Mouse (Mus musculus) midbrain, embryonic 10.5 days (tissue): ENCODE measurements around the gene Zfp688. TPM values are rescaled to one million over a fixed set of nuclear protein-coding genes. Genes with fewer than 3 reads are reported as not detected.
A peak's percentile ranks its signal among the peaks of the same experiment; 100 is the strongest.
"Not testable (repeated sequence)": the region's sequence is repeated elsewhere in the genome, so short reads cannot be mapped to it uniquely, and the experiment has no call there.

Experiments used
- DNase-seq: peaks from one replicate; pipeline ENCODE4 v3.0.0-alpha.2; 2017; ENCODE audit warnings: low spot score
- H3K27ac ChIP-seq: fragments of 300-500 bp; sonication (generic); replicated peaks from 2 replicates; pipeline ENCODE4 v1.5.1; 2016; ENCODE audit warnings: mild to moderate bottlenecking
- H3K27me3 ChIP-seq: fragments of 300-500 bp; sonication (generic); 2 replicates; pipeline ENCODE4 v1.6.1; 2016; ENCODE audit warnings: low read depth, mild to moderate bottlenecking; ENCODE audit not compliant: poor library complexity, severe bottlenecking
- H3K36me3 ChIP-seq: fragments of 300-500 bp; sonication (generic); 2 replicates; pipeline ENCODE4 v1.6.1; 2016; ENCODE audit warnings: mild to moderate bottlenecking, moderate library complexity
- H3K4me1 ChIP-seq: fragments of 300-500 bp; sonication (generic); 2 replicates; pipeline ENCODE4 v1.6.1; 2016
- H3K4me3 ChIP-seq: fragments of 300-500 bp; sonication (generic); 2 replicates; pipeline ENCODE4 v1.5.1; 2016; ENCODE audit warnings: mild to moderate bottlenecking, moderate library complexity
- H3K9me3 ChIP-seq: fragments of 300-500 bp; sonication (generic); replicated peaks from 2 replicates; pipeline ENCODE4 v1.6.1; 2016; ENCODE audit warnings: mild to moderate bottlenecking
- WGBS: fragments of 180-500 bp; shearing (Covaris S2); methylation state at CpG from one replicate; pipeline ENCODE4 v1.1.7; 2016; 5-methylcytosine and 5-hydroxymethylcytosine counted together
- polyA plus RNA-seq: library from polyadenylated mRNA; unstranded; fragments of >200 nt; fragmentation: Nextera tagmentation; extraction: Ambion mirVana; gene quantifications from 2 replicates; pipeline ENCODE4 v1.2.1, GENCODE M21; 2016

Gene Zfp688
- polyA plus RNA-seq, 1 experiment from 2014 or later = 34.4 TPM

DNA sequence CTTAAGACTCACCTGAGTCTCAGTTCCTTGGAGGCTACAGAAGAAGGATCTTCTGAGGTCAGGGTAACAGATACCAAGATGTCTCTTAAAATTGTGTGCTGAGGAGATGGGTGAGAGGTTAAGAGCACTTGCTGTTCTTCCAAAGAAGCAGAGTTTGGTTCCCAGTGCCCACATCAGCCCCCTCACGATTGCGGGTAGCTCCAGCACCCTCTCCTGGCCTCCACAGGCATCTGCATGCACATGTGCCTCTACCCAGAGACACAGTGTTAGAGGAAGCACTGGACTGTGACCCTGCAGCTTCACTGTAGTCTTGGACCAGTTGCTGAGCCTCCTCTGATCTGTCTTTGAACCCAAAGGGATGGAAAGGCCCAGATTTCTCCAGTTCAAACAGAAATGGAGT lies 18.9 kb downstream of the Zfp688 start:
- H3K36me3 ChIP-seq = peaks cover 12% of the 10 kb centered on the region
- H3K4me1 ChIP-seq = peaks cover 13% of the 10 kb centered on the region
- H3K4me3 ChIP-seq = no peak overlapping the region
- no peaks in the 10 kb centered on the region for H3K27me3 ChIP-seq
- H3K9me3 ChIP-seq = peaks cover 5% of the 10 kb centered on the region; the same call in 1 of the 2 replicates
- DNase-seq = no peak
- WGBS = 57% methylated on average over 2 of the region's 2 CpGs
- H3K27ac ChIP-seq = no peak overlapping the region

DNA sequence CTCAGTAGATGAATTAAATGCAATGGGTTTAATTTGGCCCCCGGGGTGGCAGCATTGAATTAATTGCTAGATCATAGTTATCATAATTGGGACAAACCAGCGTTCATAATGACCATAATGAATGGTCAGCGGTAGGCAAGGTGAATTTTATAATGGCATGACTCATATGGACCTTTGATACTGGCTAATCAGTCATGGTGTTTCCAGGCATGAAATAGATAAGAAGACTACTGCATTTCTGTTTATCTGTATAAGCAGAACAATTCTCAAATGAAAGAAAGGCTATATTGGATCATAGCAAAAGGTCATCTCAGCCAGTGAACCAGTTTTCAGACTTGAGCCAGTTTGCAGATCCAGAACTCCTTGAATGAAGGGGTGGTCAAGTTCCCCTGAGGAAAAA lies 21.5 kb downstream of the Zfp688 start:
- Histone ChIP-seq H3K4me1 (no peaks in the 10 kb centered on the region), H3K4me3 (no peak overlapping the region), H3K27me3 (no peaks in the 10 kb centered on the region), H3K9me3 (peaks cover 5% of the 10 kb centered on the region; the same call in 1 of the 2 replicates), H3K36me3 (peaks cover 12% of the 10 kb centered on the region), H3K27ac (no peak overlapping the region)
- 70% methylated on average over 3 of the region's 3 CpGs for WGBS
- DNase-seq = no peak

DNA sequence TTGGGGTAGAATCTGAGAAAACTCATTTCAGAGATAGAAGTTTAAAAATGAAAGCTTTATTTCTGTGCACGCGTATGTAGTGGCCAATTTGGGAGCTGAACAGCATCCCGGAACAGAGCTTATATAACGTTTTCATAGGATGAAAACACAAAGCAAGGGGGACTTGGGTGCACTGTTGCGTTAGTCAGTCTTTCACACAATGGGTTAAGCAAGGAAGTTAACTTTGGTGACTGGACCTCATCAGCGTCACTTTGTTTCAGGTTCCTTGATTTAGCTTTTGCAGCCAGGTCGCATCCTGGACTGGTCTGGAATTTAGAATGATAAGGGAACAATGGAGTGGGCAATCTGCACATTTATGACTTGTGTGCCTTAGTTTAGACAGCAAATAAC lies 27.9 kb downstream of the Zfp688 start:
- peaks cover 20% of the 10 kb centered on the region for H3K36me3 ChIP-seq
- 39% methylated on average over 7 of the region's 7 CpGs for WGBS
- peaks cover 26% of the 10 kb centered on the region for H3K4me1 ChIP-seq
- H3K27ac ChIP-seq = peak overlapping the region; percentile 90
- no peaks in the 10 kb centered on the region for H3K9me3 ChIP-seq
- DNase-seq = no peak
- H3K4me3 ChIP-seq = peak overlapping the region; percentile 81
- no peaks in the 10 kb centered on the region for H3K27me3 ChIP-seq

DNA sequence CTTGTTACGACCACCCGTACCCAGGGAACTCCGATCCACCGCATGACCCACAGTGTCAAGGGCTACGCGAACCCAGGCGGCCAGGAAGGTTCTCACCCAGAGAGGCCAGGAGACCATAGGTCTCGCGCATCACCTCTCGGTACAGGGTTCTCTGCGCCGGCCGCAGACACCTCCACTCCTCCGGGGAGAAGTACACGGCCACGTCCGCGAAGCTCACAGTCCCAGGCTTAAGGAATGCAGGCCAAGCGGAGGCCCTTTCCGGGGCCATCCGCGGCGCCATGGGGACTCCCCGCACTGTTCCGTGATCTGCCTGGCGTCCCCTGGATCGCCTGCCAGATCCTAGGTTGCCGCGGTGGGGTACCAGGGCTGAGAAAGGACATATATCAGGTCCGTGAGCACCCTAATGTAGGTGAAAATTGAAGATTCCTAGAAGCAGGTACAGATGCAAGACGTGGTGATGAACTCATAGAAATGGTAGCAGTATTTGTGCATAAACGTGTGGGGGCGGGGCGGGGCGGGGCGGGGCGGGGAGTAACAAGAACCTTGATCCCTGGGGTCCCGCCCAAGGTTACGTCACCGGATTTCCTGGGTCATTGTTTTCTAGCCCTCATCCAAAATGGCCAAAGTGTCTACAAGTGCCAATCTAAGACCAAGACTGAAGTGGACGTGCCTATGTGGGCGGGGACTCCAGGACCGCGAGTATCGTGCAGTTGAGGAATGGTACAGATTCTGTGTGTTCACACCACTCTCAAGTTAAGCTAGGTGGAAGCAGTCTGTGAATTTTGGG lies 28.5 kb downstream of the Zfp688 start, which contains the start of gene E430018J23Rik:
E430018J23Rik (minus strand) TSS at position 473 of the 787 bp plus-strand sequence.
- peaks cover 20% of the 10 kb centered on the region for H3K36me3 ChIP-seq
- peak; percentile 95 for DNase-seq
- no peaks in the 10 kb centered on the region for H3K9me3 ChIP-seq
- H3K27me3 ChIP-seq = no peaks in the 10 kb centered on the region
- 1% methylated on average over 45 of the region's 45 CpGs for WGBS
- H3K4me3 ChIP-seq = peak within 1 kb of the TSS; percentile 81
- H3K27ac ChIP-seq = peak within 1 kb of the TSS; percentile 90
- H3K4me1 ChIP-seq = peaks cover 26% of the 10 kb centered on the region

DNA sequence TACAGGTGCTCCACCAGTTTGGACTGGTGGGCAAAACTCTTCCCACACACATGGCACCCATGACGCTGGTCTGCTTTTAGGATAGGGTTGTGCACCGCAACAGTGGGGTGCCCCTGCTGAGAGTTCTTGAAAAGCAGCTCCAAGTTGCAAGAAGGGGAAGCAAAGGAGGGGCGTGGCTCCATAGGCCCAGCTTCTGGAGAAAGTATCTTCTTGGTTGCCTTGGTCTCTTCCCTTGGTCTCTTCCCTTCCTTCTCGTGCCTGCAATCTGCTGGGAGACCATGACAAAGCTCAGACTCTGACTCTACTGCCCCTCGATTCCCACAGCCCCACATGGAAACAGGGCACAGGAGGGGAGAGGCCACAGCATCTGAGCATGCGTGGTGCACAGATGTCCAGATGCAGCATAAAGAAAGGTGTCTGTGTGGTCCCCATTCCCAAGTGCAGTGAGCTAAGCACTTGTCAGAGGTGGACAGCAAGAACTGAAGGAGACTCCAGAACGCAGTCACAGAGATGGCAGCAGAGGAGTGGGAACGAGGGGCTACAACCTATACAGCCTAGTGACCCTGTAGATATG lies 29.5 kb downstream of the Zfp688 start:
- H3K27ac ChIP-seq = 0 out of 2 replicates have a peak overlapping the region, but pooled peaks have one; percentile 90
- no peaks in the 10 kb centered on the region for H3K9me3 ChIP-seq
- WGBS = 88% methylated on average over 8 of the region's 8 CpGs
- no peaks in the 10 kb centered on the region for H3K27me3 ChIP-seq
- H3K4me3 ChIP-seq = peak overlapping the region; percentile 81
- H3K36me3 ChIP-seq = peaks cover 20% of the 10 kb centered on the region
- DNase-seq = no peak
- peaks cover 26% of the 10 kb centered on the region for H3K4me1 ChIP-seq

- H3K27me3 ChIP-seq = no peaks in the 10 kb centered on the region
- DNase-seq = no peak
- 96% methylated on average over 16 of the region's 16 CpGs for WGBS
- peak overlapping the region; percentile 9; the same call in 1 of the 2 replicates for H3K4me3 ChIP-seq
- peaks cover 20% of the 10 kb centered on the region for H3K36me3 ChIP-seq
- no peak overlapping the region for H3K27ac ChIP-seq
- no peaks in the 10 kb centered on the region for H3K9me3 ChIP-seq
- peaks cover 28% of the 10 kb centered on the region for H3K4me1 ChIP-seq
Observed at GRCm38 (mm10) chr7:127391538-127391937, 30.3 kb downstream of the Zfp688 start.

DNA sequence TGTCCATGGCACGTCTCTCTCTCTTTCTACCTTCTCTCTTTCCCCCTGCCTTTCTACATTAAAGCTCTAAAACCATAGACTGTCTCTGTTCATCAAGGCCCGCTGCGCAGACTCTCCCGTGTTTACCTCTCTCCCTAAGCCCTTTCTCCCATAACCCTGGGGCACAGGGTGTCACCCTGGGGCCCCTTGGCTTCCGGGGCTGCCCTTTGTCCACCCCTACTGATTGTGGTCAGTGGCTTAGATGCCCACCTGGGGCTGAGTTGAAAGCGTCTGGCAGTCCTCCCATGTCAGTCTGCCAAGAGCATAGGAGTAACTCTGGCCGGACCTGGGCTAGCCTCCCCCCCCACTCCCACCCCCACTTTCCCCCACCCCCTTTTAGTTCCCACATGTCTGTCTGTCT lies 31.6 kb downstream of the Zfp688 start:
- DNase-seq = no peak
- Histone ChIP-seq H3K27me3 (no peaks in the 10 kb centered on the region), H3K4me3 (no peak overlapping the region), H3K4me1 (peaks cover 35% of the 10 kb centered on the region), H3K9me3 (peaks cover 3% of the 10 kb centered on the region; the same call in 1 of the 2 replicates), H3K36me3 (peaks cover 23% of the 10 kb centered on the region), H3K27ac (no peak overlapping the region)
- WGBS = 74% methylated on average over 7 of the region's 7 CpGs

- not testable (repeated sequence) for DNase-seq, H3K27ac ChIP-seq, H3K27me3 ChIP-seq, H3K4me3 ChIP-seq
- Histone ChIP-seq H3K9me3 (peaks cover 13% of the 10 kb centered on the region), H3K4me1 (peaks cover 27% of the 10 kb centered on the region), H3K36me3 (peaks cover 43% of the 10 kb centered on the region)
Observed at GRCm38 (mm10) chr7:127388201-127388600, 33.7 kb downstream of the Zfp688 start.

DNA sequence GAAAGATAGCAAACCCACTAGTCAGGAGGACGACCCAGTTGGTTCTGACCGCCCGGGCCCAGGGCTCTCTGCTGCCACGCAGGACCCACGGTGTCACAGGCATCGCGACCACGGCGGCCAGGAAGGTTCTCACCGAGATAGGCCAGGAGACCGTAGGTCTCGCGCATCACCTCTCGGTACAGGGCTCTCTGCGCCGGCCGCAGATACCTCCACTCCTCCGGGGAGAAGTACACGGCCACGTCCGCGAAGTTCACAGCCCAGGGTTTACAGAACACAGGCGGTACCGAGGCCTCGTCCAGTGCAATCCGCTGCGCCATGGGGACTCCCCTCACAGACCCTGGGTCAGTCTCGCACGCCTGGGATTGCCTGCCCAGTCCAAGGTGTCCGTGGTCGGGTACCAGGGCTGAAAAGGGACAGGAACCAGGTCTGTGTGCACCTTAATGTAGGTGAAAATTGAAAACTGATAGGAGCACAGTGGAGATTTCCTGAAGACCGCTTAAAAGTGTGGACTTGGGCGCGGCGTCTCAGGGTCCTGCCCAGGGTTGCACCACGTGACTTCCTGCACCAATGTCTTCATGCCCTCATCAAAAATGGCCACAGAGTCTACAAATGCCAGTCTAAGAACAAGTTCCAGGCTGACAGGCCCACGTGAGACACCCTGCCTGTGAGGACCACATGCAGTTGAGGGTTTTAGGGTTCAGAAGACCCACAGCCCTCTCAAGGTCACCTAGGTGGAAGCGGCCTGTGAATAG lies 35.1 kb downstream of the Zfp688 start, which contains the start of gene 9130019O22Rik:
9130019O22Rik (minus strand) TSS at position 526 of the 752 bp plus-strand sequence.
- Histone ChIP-seq H3K27me3 (no peaks in the 10 kb centered on the region), H3K4me1 (peaks cover 16% of the 10 kb centered on the region), H3K4me3 (peak within 1 kb of the TSS; percentile 60), H3K27ac (peak within 1 kb of the TSS; percentile 80), H3K9me3 (peaks cover 13% of the 10 kb centered on the region), H3K36me3 (peaks cover 50% of the 10 kb centered on the region)
- WGBS = 21% methylated on average over 38 of the region's 38 CpGs
- peak; percentile 82 for DNase-seq

DNA sequence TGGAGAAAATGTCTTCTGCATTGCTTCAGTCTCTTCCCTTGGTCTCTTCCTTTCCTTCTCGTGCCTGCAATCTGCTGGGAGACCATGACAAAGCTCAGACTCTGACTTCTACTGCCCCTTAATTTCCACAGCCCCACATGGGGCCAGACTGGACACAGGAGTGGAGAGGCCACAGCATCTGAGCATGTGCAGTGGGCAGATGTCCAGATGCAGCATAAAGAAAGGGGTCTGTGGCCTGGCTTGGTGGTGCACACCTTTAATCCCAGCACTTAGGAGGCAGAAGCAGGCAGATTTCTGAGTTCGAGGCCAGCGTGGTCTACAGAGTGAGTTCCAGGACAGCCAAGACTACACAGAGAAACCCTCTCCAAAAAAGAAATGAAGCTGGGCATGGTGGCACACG lies 36.3 kb downstream of the Zfp688 start:
- not testable (repeated sequence) for H3K27me3 ChIP-seq, H3K27ac ChIP-seq, H3K4me3 ChIP-seq, DNase-seq
- Histone ChIP-seq H3K36me3 (peaks cover 40% of the 10 kb centered on the region), H3K4me1 (peaks cover 16% of the 10 kb centered on the region), H3K9me3 (peaks cover 13% of the 10 kb centered on the region)
- 84% methylated on average over 4 of the region's 4 CpGs for WGBS

- H3K27me3 ChIP-seq = no peaks in the 10 kb centered on the region
- peaks cover 23% of the 10 kb centered on the region for H3K36me3 ChIP-seq
- DNase-seq = no peak
- H3K4me3 ChIP-seq = no peak overlapping the region
- H3K4me1 ChIP-seq = peaks cover 11% of the 10 kb centered on the region
- 79% methylated on average over 6 of the region's 6 CpGs for WGBS
- H3K27ac ChIP-seq = no peak overlapping the region
- H3K9me3 ChIP-seq = no peaks in the 10 kb centered on the region
Observed at GRCm38 (mm10) chr7:127378310-127378921, 43.5 kb downstream of the Zfp688 start.
